ENCODE assay signal across 12 mouse cellular contexts in genomic region chr11:43531619-43532018, GRCm38 (mm10). TPM values are rescaled to one million over a fixed set of nuclear protein-coding genes. Genes with fewer than 3 reads are reported as not detected.
A peak's percentile ranks its signal among the peaks of the same experiment; 100 is the strongest.
DNase-seq lines count a peak whose midpoint lies in the region; ATAC-seq and TF ChIP-seq lines count a peak whose summit lies in the region.
"Had no signal": no experiment of that assay in that cellular context is flagged by ENCODE, and none has a peak within 500 bp of the region (broad histone marks: within the 10 kb centered on the region; RNA-seq: fewer than 3 reads in every experiment).

No protein-coding gene starts in this region.

- no peak for DNase-seq in heart, adult 8-10 months (ENCODE audit: low spot score)
- DNase-seq in lung, embryonic 14.5 days, result no peak
- no peak for DNase-seq in lung, postnatal 14 days
- peak; percentile 27 for DNase-seq in heart, postnatal 4 days
- no peak for DNase-seq in spleen, postnatal 10 days (ENCODE audit: low spot score in 2 of 2)
- no peak for DNase-seq in cerebellum, postnatal 25 days
- DNase-seq: kidney, adult 9 months had no signal

- peak overlapping the region; percentile 0 for H3K27ac ChIP-seq in heart, embryonic 15.5 days
- H3K27ac ChIP-seq in lung, embryonic 14.5 days (ENCODE audit: low read depth), result no peak overlapping the region
- peak overlapping the region; percentile 33; the same call in 1 of the 2 replicates for H3K27ac ChIP-seq in neural tube, embryonic 15.5 days (replicated peaks)
- H3K27ac ChIP-seq: embryonic facial prominence, embryonic 13.5 days; lung, embryonic 15.5 days had no signal

- no peak for ATAC-seq in heart, embryonic 15.5 days (replicated peaks; ENCODE audit: insufficient number of reproducible peaks, insufficient read depth, low FRiP score, low read depth)
- no peak for ATAC-seq in lung, embryonic 14.5 days (ENCODE audit: insufficient read depth)
- ATAC-seq in neural tube, embryonic 15.5 days (ENCODE audit: low FRiP score), result no peak

- no peaks in the 10 kb centered on the region for H3K9me3 ChIP-seq in heart, embryonic 15.5 days (replicated peaks)
- no peaks in the 10 kb centered on the region for H3K9me3 ChIP-seq in lung, embryonic 14.5 days (ENCODE audit: low read depth, low read length)
- H3K9me3 ChIP-seq in neural tube, embryonic 15.5 days (replicated peaks), result no peaks in the 10 kb centered on the region
- H3K9me3 ChIP-seq: embryonic facial prominence, embryonic 13.5 days; lung, embryonic 15.5 days had no signal

- H3K4me2 ChIP-seq in heart, embryonic 15.5 days, result no peak overlapping the region
- H3K4me2 ChIP-seq in lung, embryonic 14.5 days, result 0 out of 2 replicates have a peak overlapping the region, but pooled peaks have one; percentile 4
- H3K4me2 ChIP-seq in neural tube, embryonic 15.5 days, result no peak overlapping the region
- H3K4me2 ChIP-seq: embryonic facial prominence, embryonic 13.5 days had no signal

- no peaks in the 10 kb centered on the region for H3K27me3 ChIP-seq in heart, embryonic 15.5 days
- H3K27me3 ChIP-seq in lung, embryonic 14.5 days (ENCODE audit: insufficient read depth, low read length), result no peaks in the 10 kb centered on the region
- H3K27me3 ChIP-seq in neural tube, embryonic 15.5 days (replicated peaks), result no peaks in the 10 kb centered on the region
- H3K27me3 ChIP-seq: CH12.LX; embryonic facial prominence, embryonic 13.5 days; lung, embryonic 15.5 days had no signal

- H3K4me3 ChIP-seq in heart, embryonic 15.5 days, result no peak overlapping the region
- no peak overlapping the region for H3K4me3 ChIP-seq in lung, embryonic 14.5 days (ENCODE audit: low read depth, low read length)
- H3K4me3 ChIP-seq in neural tube, embryonic 15.5 days (replicated peaks), result no peak overlapping the region
- H3K4me3 ChIP-seq: embryonic facial prominence, embryonic 13.5 days; lung, embryonic 15.5 days had no signal

- peaks cover 44% of the 10 kb centered on the region for H3K4me1 ChIP-seq in heart, embryonic 15.5 days (replicated peaks)
- peaks cover 9% of the 10 kb centered on the region; the same call in 1 of the 2 replicates for H3K4me1 ChIP-seq in lung, embryonic 14.5 days (ENCODE audit: insufficient read depth)
- peaks cover 26% of the 10 kb centered on the region for H3K4me1 ChIP-seq in neural tube, embryonic 15.5 days

- no peak overlapping the region for H3K9ac ChIP-seq in heart, embryonic 15.5 days
- no peak overlapping the region for H3K9ac ChIP-seq in lung, embryonic 14.5 days
- no peak overlapping the region for H3K9ac ChIP-seq in neural tube, embryonic 15.5 days (replicated peaks)
- H3K9ac ChIP-seq: embryonic facial prominence, embryonic 13.5 days; lung, embryonic 15.5 days had no signal

- H3K36me3 ChIP-seq in heart, embryonic 15.5 days, result peaks cover 12% of the 10 kb centered on the region; the same call in 1 of the 2 replicates
- peaks cover 52% of the 10 kb centered on the region for H3K36me3 ChIP-seq in lung, embryonic 14.5 days (ENCODE audit: insufficient read depth)
- no peaks in the 10 kb centered on the region for H3K36me3 ChIP-seq in neural tube, embryonic 15.5 days

- WGBS in heart, embryonic 15.5 days, result 70% methylated on average over 5 of the region's 5 CpGs
- WGBS in lung, embryonic 14.5 days, result 67% methylated on average over 5 of the region's 5 CpGs
- 41% methylated on average over 5 of the region's 5 CpGs for WGBS in neural tube, embryonic 15.5 days

- TF ChIP-seq CTCF in lung, embryonic 14.5 days (IDR thresholded peaks at IDR 0.05; ENCODE audit: low read depth), result peak; percentile 53

RNA-seq across cellular contexts. Expression of gene Ccnjl, which starts 3.0 kb away (rescaled TPM):
- 20.2 and 21.0 TPM in 2 replicates for polyA plus RNA-seq in heart, embryonic 15.5 days (2015; fragmentation: Nextera tagmentation; extraction: Ambion mirVana)
- total RNA-seq in heart, adult 8-10 months (2022), result 1 to 10 TPM in 3 of 4 experiments, under 1 TPM in 1; 0.87 to 2.2 (median 1.4) TPM
- polyA plus RNA-seq in lung, embryonic 14.5 days (2014; fragmentation: Nextera tagmentation; extraction: Ambion mirVana), result 28.1 and 32.9 TPM in 2 replicates
- total RNA-seq in heart, postnatal 4 days (2021), result 10 to 100 TPM; 10.4 to 12.0 TPM
- 11.0 and 14.2 TPM in 2 replicates for polyA plus RNA-seq in neural tube, embryonic 15.5 days (2015; fragmentation: Nextera tagmentation; extraction: Ambion mirVana)
- total RNA-seq: CH12.LX had no signal

RNA-seq across cellular contexts. Expression of gene 4933415A04Rik, which starts 55.2 kb away (rescaled TPM):
- polyA plus RNA-seq in heart, embryonic 15.5 days (2015; fragmentation: Nextera tagmentation; extraction: Ambion mirVana), result 4.6 and 5.4 TPM in 2 replicates
- total RNA-seq in heart, adult 8-10 months (2022), result under 1 TPM; 0.22 to 0.57 (median 0.48) TPM
- 6.9 and 7.6 TPM in 2 replicates for polyA plus RNA-seq in lung, embryonic 14.5 days (2014; fragmentation: Nextera tagmentation; extraction: Ambion mirVana)
- 1 to 10 TPM; 3.3 to 3.8 TPM for total RNA-seq in heart, postnatal 4 days (2021)
- 2.7 and 3.5 TPM in 2 replicates for polyA plus RNA-seq in neural tube, embryonic 15.5 days (2015; fragmentation: Nextera tagmentation; extraction: Ambion mirVana)
- total RNA-seq: CH12.LX had no signal

RNA-seq across cellular contexts. Expression of gene C1qtnf2, which starts 57.5 kb away (rescaled TPM):
- polyA plus RNA-seq in heart, embryonic 15.5 days (2015; fragmentation: Nextera tagmentation; extraction: Ambion mirVana), result 6.4 and 8.1 TPM in 2 replicates
- 1 to 10 TPM; 3.6 to 5.2 (median 4.0) TPM for total RNA-seq in heart, adult 8-10 months (2022)
- polyA plus RNA-seq in lung, embryonic 14.5 days (2014; fragmentation: Nextera tagmentation; extraction: Ambion mirVana), result 2.1 and 2.2 TPM in 2 replicates
- 10 to 100 TPM; 10.5 to 13.2 TPM for total RNA-seq in heart, postnatal 4 days (2021)
- 11.5 and 12.6 TPM in 2 replicates for polyA plus RNA-seq in neural tube, embryonic 15.5 days (2015; fragmentation: Nextera tagmentation; extraction: Ambion mirVana)
- total RNA-seq: CH12.LX had no signal
